Mouse (Mus musculus) bone marrow macrophage, adult 2 months (primary cell): Measurements from ENCODE around the gene Hoxa5.

Source experiments
- CTCF ChIP-seq: IDR thresholded peaks from 2 replicates; pipeline ENCODE4 v1.5.1; 2012; ENCODE audit warnings: low read depth, mild to moderate bottlenecking, low read length, moderate library complexity
- POLR2A ChIP-seq: IDR thresholded peaks from 2 replicates; pipeline ENCODE4 v1.6.1; 2012; ENCODE audit warnings: mild to moderate bottlenecking, low read depth, low read length, borderline replicate concordance

- no peak for TF ChIP-seq CTCF
- no peak for TF ChIP-seq POLR2A
These were observed 14.3 kb upstream of the Hoxa5 start for GRCm38 (mm10) chr6:52218643-52219215.
